Mouse (Mus musculus) cerebellum, adult 11-12 months (tissue): ENCODE measurements around the gene Col6a2.

Source experiments
- DNase-seq: peaks from one replicate; pipeline ENCODE4 v3.0.0; 2022

Gene Col6a2

DNA sequence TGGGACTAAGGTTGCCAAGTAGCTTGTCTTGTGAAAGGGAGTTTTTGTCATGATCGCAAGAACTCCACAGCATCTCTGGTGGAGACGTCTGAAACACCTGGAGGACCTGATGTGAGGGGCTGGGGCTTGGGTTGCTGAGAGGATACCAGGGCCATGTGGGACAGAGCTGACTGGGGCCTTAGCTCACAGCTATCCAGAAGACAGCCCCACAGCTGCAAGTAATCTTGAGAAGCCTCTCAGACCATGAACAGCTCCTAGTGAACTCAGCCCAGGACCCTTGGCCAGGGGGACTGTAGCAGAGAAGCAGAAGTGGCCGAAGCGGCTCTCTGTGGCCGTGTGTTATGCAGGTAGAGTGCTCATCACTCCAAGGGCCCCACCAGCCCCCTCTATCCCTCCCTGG is 11.2 kb upstream of the Col6a2 start:
- DNase-seq = no peak

DNA sequence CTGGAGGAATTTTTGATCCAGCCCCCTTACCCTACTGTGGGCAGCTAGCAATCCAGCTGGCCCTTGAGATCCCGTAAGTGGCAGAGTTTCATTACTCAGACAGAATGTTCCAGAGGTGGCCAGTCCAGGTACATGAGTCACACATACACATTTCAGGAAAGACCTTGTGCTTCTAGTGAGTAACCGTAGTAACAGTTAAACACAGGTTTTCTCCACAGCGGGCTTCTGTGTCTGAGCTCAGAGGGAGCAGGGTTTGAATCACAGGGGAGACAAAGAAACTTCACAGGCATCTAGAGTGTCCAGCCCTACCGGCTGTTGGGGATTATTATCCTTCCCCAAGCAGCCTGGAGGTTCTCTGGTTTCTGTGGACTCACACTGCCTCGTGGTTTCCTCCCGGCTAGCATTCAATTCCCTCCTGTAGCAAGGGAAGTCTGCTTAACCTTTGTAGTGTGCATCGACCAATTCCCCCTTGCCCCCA is 10.7 kb upstream of the Col6a2 start:
- DNase-seq = no peak

DNA sequence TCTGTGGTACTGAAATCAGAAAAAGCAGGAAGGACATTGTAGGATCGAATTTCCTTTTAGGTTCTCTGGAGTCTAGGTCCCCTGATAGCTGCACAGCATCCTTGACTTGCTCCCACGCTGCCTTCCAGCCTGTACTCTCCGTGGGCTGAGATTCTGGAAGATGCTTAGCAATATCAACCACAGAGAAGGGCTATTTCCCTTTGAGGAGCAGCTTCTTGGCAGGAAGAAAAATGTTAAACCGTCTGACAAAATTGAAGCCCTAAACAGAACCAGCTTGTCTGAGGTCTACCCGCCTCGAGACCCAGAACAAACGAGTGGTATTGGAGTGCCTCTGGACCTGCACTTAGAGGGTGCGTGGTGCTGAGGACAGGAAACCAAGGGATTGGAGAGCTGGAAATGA is 9.2 kb upstream of the Col6a2 start:
- no peak for DNase-seq

DNA sequence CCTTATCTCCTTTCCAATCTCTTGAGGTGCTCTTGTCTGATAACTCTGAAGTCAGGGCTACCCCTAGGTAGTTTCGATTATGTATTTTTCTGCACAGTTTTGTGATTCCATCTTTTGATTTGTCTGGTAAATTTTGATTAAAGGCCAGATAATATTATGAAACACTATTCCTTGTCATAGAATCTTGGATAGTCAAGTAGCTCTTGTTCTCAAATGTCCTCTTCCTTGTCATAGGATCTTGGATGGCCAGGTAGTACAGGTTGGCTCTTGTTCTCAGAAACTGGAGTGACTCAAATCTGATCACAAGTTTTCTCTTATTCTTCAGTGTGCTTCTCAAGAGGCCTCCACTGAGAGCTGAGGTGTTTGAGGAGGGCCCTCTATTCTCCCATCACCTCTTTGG is 7.2 kb upstream of the Col6a2 start:
- DNase-seq = no peak

DNA sequence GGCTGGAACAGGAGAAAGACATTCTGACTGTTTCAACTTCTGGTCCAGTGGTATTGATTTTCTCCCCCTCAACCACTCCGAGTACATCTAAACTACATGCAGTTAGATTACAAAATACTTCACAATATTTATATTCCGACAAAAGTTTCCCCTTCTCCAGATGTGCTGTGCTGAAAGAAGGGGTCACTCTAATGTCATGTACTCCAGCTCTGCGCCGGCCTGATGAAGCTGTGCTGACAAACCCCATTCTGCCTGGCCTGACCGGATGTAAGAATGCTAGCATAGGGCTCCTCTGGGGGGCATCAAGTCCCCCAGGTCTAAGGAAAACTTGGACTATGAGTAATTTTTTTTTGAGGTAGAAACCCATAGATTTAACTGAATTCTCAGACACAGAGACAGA is 4.3 kb upstream of the Col6a2 start:
- DNase-seq = no peak

DNA sequence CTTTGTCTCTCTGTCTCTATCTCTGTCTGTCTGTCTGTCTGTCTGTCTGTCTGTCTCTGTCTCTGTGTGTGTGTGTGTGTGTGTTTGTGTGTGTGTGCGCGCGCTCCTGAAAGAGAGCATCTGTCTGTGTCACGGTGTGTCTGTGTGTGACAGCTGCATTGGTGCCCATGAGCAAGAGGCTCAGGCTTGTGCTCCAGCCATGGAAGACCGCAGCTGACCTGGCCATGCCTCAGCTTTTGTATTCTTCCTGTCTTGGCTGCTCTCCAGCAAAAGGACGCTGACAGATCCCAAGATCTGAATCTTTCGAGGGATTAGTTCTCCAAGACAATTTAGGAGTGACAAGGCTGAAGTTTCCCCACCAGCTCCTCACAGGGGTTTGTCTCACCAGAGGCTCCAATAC is 1.5 kb upstream of the Col6a2 start:
- no peak for DNase-seq

DNA sequence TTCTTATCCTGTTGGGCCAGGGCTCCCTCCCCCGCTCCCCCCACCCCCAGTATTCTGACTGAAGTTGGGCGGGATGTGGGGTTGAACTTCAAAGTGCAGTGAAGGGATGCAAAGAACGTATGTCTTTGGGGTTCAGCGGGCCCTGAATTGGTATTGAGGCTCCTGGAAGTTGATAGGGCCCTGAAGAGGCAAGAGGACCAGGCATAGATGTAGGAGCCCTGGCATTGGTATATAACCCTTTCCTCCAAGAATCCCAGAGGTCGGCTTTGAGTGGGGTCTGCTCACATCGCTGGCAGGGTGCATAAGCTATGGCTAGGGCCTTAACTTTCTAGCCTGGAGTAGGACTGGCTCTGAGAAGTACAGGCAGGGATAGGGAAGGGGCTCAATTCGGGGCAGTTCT is 304 bp upstream of the Col6a2 start:
- DNase-seq = no peak

DNA sequence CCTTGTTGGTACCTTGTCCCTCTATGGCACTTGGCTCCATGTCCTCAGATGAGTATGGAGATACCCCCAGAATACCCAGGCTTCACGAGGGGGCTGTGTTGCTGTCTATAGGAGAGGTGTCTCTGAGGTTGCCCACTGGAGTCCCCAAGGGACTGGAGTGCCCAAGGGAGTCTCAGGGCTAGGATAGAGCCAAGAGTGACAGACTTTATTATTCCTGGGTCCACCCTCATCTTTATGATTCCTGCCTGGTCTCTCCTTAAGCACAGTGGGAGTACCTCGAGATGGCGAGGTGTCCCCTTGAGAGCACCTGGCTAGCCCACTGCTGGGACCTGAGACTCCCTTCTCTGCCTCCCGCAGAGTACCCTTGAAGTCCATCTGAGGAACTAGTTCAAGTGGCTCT is 1.0 kb downstream of the Col6a2 start:
- no peak for DNase-seq

DNA sequence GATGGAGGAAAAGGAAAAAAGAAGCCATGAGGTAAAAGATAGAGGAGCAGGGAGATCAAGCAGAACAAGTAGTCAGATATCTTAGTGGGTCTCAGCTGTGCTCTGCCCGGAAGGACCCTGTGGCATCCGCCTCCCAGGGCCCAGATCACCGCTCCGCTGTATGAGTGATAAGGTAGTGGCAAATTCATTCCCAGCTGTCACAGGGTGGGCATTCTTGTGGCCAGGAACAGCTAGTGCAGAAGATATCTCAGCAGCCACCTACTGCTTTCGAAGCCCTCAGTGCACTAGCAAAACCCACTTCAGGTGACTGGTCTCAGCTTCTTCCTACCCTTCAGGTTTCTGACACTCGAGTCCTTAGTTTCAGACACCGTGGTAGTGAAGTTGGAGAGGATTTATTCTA is 11.0 kb downstream of the Col6a2 start:
- no peak for DNase-seq

DNA sequence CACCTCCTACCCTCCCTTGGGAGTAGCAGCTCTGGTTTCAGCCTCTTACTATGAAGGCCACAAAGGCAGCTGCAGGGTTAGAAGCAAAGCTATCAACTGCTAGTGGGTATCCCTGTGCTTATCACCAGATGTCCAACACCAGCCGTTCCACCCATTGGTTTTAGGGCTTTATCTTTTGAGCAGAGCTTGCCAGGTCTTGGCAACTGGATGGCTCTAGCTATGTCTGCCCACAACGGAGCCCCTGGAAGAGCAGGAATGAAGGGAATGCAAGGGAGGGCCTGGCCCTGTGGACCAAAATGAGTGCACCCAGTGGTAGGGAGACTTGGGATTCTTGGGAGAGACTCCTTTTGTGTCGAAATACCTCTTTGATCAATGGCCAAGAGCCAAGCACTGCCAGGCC is 20.7 kb downstream of the Col6a2 start:
- peak; percentile 12 for DNase-seq

DNA sequence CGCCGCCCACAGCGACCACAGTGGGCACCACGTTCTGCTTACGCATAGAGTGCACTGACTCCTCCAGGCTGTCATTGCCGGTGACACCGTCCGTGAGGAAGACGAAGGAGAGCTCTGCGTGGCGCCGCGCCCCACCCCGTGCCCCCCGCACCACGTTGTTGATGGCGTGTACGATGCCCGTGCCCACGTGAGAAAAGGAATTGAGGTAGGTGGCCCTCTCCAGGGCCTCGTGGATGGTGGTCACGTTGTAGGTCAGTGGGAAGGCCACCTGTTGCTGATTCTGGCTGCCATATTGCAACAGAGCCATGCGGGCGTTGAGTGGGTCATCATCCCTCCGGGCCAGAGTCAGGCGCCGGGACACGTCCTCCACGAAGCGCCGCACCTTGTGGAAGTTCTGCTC is 27.1 kb downstream of the Col6a2 start:
- DNase-seq = no peak

DNA sequence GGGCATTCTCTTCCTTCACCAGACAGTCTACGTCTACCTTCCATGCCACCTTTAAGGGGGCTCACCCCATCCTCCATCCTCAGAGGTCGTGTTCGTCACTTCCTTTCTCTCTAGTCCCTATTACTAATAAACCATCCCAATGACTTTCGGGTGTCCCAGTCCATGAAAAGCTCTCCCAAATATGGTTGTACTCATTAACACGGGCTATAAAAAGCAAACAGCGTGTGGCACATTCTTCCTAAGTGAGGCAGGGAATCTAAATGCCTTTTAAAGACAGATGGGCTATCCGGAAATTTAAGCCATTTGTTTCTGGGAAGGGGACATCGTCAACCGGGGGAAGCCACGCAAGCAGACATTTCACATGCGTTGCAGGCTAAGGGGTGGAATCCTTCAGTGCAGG is 33.2 kb downstream of the Col6a2 start:
- DNase-seq = no peak

DNA sequence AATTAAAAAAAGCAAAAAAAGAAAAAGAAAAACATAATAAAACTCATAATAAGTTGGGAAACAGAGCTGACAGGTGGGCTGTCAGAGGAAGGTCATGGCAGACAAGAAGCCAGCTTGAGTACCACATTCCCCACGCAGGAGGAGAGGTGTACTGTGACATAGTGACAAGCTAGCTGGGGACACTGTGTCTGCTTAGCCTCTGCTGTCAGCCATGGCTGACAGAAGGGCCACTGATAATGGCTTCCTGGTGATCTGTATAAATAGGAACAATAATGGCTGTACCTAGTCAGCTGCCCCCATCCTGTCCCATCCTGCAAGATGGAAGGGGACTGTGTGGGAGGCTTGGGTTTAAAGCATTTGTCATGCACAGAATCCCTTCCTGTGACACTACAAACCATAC is 37.2 kb downstream of the Col6a2 start:
- DNase-seq = no peak

DNA sequence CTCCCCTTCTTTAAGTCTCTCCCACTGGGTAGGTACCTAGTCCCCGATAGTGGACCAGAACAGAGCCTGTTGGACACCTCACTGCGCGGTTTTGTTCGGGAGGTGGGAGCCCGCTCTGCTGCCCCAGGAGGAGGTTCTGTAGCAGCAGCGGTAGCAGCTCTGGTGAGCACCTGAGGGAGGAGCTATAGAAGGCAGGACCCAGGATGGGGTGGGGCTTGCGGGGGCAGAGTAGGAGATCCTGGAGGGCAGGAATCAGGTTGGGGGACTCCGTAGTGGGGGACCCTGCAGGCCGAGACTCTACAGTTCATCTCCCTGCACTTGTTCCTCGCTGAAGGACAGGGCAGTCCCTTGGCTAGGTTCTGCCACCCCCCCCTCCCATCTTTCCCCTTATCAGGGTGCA is 39.3 kb downstream of the Col6a2 start:
- DNase-seq = no peak

DNA sequence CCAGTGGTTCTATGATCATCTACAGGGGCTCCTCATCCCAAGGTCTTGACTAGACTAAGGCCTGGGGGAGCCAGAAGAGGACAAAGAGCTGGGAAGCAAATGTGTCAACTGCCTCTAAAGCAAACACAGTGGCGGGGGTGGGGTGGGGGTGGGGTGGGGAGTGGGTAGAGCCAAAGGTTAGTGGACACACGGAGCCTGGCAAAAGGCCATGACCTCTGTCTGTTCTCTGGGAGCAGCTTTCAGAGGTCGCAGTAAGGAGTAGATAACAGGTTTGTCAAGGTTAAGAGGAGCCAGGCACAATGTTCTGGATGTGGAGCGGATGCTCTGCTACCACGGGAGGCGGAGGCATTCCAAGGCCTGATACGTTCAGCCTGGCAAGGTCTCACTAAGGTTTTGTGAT is 46.5 kb downstream of the Col6a2 start:
- no peak for DNase-seq

DNA sequence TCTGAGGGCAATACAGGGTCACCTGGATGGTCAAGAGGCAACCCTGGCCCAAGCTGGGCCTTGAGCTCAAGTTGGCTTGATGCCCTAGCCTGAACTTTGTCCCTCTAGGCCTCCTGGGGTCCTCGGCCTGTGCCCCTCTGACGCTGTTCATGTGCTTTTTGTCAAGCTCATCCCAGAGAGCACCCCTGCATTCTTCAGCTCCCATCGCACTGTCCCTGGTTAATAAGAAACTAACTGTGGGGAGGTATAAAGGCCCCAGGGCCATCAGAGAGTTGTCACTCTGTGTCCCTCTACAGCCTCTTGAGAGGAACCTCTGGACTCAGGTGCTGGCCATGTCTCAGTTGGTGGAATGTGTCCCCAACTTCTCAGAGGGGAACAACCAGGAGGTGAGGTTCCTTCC is 48.1 kb downstream of the Col6a2 start, which contains the start of gene Ftcd:
Gene Ftcd, plus strand, starts transcription at position 275 of the 400 bp plus-strand sequence.
- no peak for DNase-seq

DNA sequence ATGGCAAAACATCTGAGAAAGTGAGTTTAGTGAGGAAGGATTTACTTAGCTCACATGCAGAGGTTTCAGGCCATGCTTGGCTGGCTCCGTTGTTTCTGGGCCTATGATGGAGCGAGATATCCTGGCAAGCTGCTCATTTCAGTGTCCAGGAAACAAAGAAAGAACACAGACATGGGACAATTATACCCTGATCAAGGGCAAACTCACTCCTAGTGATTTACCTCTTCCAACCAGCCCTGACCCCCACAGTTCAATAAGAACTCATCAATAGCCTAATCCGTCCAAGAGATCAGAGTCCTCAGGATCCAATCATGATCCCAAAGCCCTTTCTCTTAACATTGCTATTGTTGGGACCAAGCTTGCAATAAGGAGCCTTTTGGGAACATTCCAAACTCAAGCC is 51.3 kb downstream of the Col6a2 start:
- DNase-seq = no peak

DNA sequence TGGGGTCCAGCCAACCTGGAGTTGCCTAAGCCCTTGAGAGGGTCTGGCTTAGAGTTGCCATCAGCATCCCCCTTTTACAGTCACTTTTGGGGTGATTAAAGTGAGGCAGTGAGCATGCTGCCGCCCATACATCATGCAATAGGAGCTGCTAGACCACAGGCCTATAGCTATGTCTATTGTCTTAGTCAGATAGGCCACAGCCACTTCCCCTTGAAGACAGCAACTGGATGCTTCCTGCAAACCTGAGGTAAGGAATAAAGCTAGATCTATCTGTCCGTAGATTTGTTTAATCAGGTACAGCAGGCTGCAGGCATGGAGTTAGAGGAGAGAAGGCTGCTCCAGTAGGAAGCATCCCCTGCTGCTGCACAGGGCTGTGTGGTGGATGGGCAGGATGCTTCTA is 52.4 kb downstream of the Col6a2 start:
- no peak for DNase-seq

DNA sequence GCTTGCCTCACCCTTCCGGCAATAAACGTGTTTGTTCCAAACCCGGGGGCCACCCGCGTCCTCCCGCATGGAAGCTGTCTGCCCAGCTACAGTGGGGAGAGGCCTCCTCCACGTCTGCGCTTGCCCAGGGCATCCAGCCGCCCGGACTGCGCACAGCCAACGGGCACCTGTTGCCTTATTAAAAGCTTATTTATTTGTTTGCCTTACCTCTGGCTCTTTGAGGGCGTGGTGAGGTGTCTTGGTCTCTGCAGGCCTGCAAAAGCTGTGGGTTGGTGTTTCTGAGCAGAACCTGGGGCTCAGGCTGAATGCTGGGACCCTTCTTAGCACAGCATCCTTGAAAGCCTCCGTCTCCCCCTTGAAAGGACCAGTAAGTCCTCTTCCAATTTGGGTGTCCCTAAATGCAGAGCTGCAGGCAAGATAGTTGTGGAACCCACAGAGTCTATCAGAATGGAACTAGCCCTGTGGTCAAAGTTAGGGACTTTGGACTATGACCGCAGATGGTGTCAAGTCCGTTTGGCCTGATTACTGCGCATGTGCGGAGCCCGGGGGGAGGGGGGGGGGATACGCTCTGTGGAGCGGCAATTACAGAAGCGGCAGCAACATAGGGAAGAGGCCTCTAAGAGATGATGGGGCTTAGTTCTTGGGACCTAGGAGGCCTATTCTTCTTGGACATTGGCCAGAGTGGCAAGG is 53.3 kb downstream of the Col6a2 start:
- DNase-seq = no peak

DNA sequence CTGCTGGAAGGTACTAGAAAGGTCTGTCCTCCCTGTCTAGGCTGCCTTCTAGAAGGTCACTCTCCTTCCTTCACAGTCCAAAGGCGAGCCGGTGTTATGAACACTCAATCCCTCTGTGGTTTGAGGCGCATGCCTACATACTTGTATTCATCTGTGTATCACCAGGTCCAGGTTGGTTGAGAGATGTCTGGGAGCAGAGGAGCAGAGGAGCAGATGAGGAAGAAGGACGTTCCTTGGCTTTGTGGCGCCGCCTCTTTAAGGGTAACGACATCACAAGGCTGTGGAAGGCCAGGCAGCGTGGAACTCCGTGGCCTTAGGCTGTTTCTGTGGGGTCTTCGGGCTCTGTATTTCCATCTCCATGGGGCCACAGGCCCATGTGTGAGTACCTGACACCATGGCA is 61.5 kb downstream of the Col6a2 start, which contains the start of gene Spatc1l:
Gene Spatc1l, plus strand, starts transcription at position 301 of the 400 bp plus-strand sequence.
- DNase-seq = no peak

DNA sequence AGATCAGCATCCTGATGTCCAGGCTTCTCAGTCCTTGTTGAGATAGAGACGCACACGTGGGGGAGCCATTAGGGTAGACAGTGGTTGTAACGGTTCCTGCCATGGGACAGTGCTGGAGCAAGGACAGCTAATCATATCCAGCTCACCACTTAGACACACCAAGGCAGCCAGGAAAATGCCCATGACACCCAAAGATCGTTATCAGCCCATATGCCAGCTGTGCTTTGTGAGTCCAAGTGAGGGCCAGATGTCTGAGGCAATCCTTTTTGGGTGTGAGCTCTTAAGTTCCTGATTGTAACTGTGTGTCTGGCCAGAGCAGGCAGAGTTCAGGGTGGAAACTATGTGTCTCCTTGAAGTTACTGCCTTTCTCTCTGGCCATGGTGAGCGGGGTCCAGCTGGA is 69.4 kb downstream of the Col6a2 start:
- no peak for DNase-seq

DNA sequence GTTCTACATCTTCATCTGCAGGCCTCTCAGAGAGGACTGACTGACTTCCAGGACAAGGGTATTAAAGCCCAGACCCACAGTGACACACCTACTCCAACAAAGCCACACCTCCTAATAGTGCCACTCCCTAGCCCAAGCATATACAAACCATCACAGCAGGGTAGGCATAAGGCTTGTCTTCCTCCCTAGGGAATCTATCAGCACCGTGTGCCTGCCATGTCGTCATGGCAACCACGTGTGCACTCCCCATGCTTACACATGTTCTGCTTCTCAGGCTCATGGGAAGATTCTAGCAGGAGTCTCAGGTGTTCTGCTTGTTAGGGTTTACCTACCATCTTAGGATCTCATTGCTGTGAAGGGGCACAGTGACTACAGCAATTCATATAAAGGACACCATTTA is 71.9 kb downstream of the Col6a2 start:
- no peak for DNase-seq

DNA sequence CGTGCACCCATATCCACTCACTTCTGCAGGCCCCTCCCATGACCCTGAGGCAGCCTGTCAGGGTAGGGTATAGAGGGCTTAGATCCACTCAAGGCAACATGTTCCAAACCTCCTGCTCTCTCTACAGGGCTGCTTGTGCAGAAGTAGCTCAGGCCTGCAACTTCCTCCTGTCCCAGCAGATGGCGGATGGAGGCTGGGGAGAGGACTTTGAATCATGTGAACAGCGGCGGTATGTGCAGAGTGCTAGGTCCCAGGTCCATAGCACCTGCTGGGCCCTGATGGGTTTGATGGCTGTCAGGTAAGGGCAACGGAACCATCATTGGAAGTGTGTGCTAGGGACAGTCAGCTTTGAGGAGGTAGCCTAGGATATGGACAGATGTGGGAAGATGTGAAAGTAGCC is 73.0 kb downstream of the Col6a2 start:
- DNase-seq = no peak

DNA sequence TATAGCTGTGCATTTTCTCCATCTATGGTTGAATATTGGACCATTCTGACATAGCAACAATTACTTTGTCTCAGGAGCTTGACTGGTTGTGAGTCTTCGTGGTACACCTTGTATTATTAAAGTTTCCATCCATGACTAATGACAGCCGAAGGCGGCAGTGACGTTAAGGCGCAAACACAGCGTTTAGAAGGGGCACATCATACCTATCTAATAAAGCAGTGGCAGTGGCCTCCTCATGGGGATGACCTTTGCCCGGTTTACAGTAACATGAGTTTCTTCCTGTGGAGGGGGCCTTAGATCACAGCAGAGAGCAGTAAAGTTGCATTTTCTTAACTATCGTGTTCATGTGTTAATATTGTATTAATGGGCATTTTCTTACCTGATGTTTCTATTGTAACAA is 75.2 kb downstream of the Col6a2 start:
- no peak for DNase-seq

DNA sequence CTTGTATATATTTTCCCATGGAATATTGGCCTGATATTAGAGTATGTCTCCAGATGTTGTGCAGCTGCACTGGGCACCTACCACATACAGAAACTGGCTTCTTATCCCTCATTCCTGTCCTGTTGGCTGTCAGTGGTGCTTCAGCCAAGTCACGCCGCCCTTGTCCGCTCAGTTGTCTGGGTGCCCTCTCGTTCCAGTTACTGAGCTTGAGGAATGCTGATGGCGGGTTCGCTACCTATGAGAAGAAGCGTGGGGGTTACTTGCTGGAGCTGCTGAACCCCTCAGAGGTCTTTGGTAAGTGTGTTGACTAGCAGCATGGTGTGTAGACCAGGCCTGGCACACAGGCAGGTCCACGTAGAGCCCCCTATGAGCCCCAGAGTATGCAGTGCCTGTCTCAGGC is 76.9 kb downstream of the Col6a2 start:
- no peak for DNase-seq
